Mouse (Mus musculus) liver, adult (tissue): ENCODE results near the gene Mrpl4.

Source experiments
- GATA4 ChIP-seq: IDR thresholded peaks from 2 replicates; pipeline ENCODE4 v1.6.1; 2014; ENCODE audit warnings: mild to moderate bottlenecking, low read length; ENCODE audit not compliant: insufficient replicate concordance

Gene Mrpl4

GRCm38 (mm10) chr9:21045235-21045634 lies 42.7 kb downstream of the Mrpl4 start:
- no peak for TF ChIP-seq GATA4

GRCm38 (mm10) chr9:21051578-21051977 lies 49.0 kb downstream of the Mrpl4 start:
- no peak for TF ChIP-seq GATA4
